Mouse (Mus musculus) stomach, embryonic 14.5 days (tissue): Measurements from ENCODE around the gene Thbd. TPM values are rescaled to one million over a fixed set of nuclear protein-coding genes. Genes with fewer than 3 reads are reported as not detected.
A peak's percentile ranks its signal among the peaks of the same experiment; 100 is the strongest.

Experiments
- ATAC-seq: fragments of 200-750 bp; cut with Nextera tagmentation; 2 replicates; pipeline ENCODE4 v1.8.0; 2017; ENCODE audit warnings: low read depth, moderate TSS enrichment; ENCODE audit not compliant: insufficient number of reproducible peaks, insufficient read depth, low FRiP score
- H3K27ac ChIP-seq: fragments of 300-500 bp; sonication (generic); 2 replicates; pipeline ENCODE4 v1.5.1; 2014; ENCODE audit warnings: mild to moderate bottlenecking, low read length, moderate library complexity, mixed read lengths
- H3K27me3 ChIP-seq: fragments of 300-500 bp; sonication (generic); 2 replicates; pipeline ENCODE4 v1.6.1; 2014; ENCODE audit warnings: low read length, control low read depth, mixed read lengths; ENCODE audit not compliant: control insufficient read depth, insufficient read depth
- H3K36me3 ChIP-seq: fragments of 300-500 bp; sonication (generic); 2 replicates; pipeline ENCODE4 v1.6.1; 2014; ENCODE audit warnings: mild to moderate bottlenecking, control low read depth, low read length, moderate library complexity, mixed read lengths; ENCODE audit not compliant: control insufficient read depth, insufficient read depth
- H3K4me1 ChIP-seq: fragments of 300-500 bp; sonication (generic); 2 replicates; pipeline ENCODE4 v1.6.1; 2014; ENCODE audit warnings: low read length, control low read depth, mixed read lengths; ENCODE audit not compliant: control insufficient read depth, insufficient read depth
- H3K4me2 ChIP-seq: fragments of 300-500 bp; sonication (generic); replicated peaks from 2 replicates; pipeline ENCODE4 v1.6.1; 2014; ENCODE audit warnings: low read depth, low read length, control low read depth
- H3K4me3 ChIP-seq: fragments of 300-500 bp; sonication (generic); 2 replicates; pipeline ENCODE4 v1.5.1; 2014; ENCODE audit warnings: low read depth, low read length, control low read depth
- H3K9ac ChIP-seq: fragments of 300-500 bp; sonication (generic); replicated peaks from 2 replicates; pipeline ENCODE4 v1.6.1; 2014; ENCODE audit warnings: low read depth, mild to moderate bottlenecking, control low read depth, low read length, moderate library complexity, mixed read lengths
- H3K9me3 ChIP-seq: fragments of 300-500 bp; sonication (generic); 2 replicates; pipeline ENCODE4 v1.6.1; 2016; ENCODE audit warnings: low read depth, low read length, control low read depth; ENCODE audit not compliant: control insufficient read depth
- WGBS: fragments of 180-500 bp; shearing (Covaris S2); extraction: QIAGEN DNeasy Blood & Tissue Kit; methylation state at CpG from one replicate; pipeline ENCODE4 v1.1.7; 2014; 5-methylcytosine and 5-hydroxymethylcytosine counted together
- polyA plus RNA-seq: library from polyadenylated mRNA; unstranded; fragments of >200 nt; fragmentation: Nextera tagmentation; extraction: Ambion mirVana; gene quantifications from 2 replicates; pipeline ENCODE4 v1.2.1, GENCODE M21; 2014

Gene Thbd
- polyA plus RNA-seq, 1 experiment from 2014 or later: 25.9 TPM

DNA sequence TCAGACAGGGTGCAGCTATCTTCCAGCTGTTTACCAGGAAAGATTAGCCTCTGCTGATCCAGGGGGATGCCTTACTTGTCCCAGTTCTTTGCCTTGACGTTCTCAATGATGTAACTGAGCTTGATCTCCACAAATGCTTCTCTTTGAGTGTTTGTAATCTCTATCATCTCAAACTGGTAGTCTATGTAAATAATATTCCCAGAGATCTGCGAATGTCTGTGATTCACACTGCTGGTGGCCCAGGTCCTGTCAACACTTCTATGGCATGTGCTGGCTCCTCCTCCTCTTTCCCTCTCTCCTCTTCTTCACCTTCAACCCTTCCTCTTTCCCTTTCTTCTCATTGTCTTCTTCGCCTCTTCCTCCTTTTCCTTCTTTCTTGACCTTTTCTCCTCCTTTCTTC lies 11.2 kb upstream of the Thbd start:
- Histone ChIP-seq H3K36me3 (no peaks in the 10 kb centered on the region), H3K4me2 (no peak overlapping the region), H3K4me3 (no peak overlapping the region), H3K4me1 (peaks cover 15% of the 10 kb centered on the region; the same call in 1 of the 2 replicates), H3K27ac (0 out of 2 replicates have a peak overlapping the region, but pooled peaks have one; percentile 27), H3K9me3 (no peaks in the 10 kb centered on the region), H3K9ac (no peak overlapping the region), H3K27me3 (no peaks in the 10 kb centered on the region)
- 50% methylated on average over 3 of the region's 3 CpGs for WGBS
- no peak for ATAC-seq

DNA sequence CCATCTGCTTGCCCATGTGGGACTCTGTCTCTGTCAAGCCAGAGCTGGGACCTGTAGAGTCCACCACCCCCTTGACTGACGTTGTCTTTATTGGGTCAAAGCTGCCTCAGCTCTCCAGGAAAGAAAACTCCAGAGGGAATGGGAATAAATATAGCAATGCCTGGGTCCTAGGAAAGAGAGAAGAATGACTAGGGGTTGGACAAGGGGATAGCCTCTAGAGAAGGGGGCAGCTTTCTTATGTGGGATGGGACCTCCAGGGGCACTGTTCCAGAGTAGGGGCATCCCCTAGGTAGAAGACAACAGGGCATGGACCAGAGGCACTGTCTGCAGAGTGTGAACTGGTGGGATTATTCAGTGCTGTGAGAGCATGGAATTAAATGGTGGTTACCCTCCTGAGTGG lies 1.8 kb upstream of the Thbd start:
- H3K36me3 ChIP-seq: no peaks in the 10 kb centered on the region
- H3K9me3 ChIP-seq: no peaks in the 10 kb centered on the region
- H3K4me3 ChIP-seq: no peak overlapping the region
- no peak overlapping the region for H3K27ac ChIP-seq
- H3K4me1 ChIP-seq: peaks cover 5% of the 10 kb centered on the region; the same call in 1 of the 2 replicates
- no peak for ATAC-seq
- no peak overlapping the region for H3K9ac ChIP-seq
- 81% methylated on average over 1 of the region's 1 CpGs for WGBS
- no peak overlapping the region for H3K4me2 ChIP-seq
- 0 out of 2 replicates have a peak, but pooled peaks cover 5% of the 10 kb centered on the region for H3K27me3 ChIP-seq

DNA sequence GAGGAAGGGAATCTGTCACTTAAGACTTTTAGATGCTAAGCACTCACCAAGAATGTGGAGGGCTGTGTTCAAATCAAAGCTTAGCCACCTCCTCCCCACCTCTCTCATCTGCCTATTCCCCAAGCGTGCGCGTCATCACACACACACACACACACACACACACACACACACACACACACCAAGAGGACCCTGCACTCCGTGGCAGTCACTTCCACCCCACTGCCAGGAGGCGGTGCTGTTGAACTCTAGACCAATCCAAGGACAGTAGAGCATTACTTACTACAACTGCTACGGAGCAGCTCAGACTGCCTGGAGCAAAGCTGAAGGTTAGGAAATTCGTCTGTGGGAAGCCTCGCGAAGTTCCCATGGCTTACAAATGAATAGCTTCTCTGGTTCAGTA lies 1.2 kb upstream of the Thbd start:
- 19% methylated on average over 9 of the region's 9 CpGs for WGBS
- H3K9ac ChIP-seq: no peak overlapping the region
- H3K9me3 ChIP-seq: no peaks in the 10 kb centered on the region
- H3K27ac ChIP-seq: no peak overlapping the region
- no peak overlapping the region for H3K4me3 ChIP-seq
- H3K4me2 ChIP-seq: no peak overlapping the region
- H3K36me3 ChIP-seq: no peaks in the 10 kb centered on the region
- ATAC-seq: peak; percentile 78
- H3K4me1 ChIP-seq: peaks cover 5% of the 10 kb centered on the region; the same call in 1 of the 2 replicates
- 0 out of 2 replicates have a peak, but pooled peaks cover 5% of the 10 kb centered on the region for H3K27me3 ChIP-seq

DNA sequence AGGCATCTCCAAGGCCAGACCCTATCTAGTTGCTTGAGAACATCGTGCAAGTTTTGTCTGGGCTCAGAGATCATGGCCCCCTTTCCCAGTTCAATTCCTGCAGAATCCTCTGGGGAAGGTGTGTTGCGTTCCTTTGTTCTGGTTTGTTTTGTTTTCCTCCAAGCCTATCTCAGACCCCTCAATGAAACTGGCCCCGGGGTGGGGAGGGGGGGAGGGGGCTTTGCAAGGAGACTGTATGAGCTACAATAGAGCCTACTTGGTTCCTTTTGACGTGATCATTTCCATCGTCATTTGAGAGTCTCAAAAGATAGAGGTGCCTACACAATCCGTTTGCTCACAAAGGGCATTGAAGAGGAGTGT lies 753 bp upstream of the Thbd start:
- Histone ChIP-seq H3K4me1 (peaks cover 5% of the 10 kb centered on the region; the same call in 1 of the 2 replicates), H3K9me3 (no peaks in the 10 kb centered on the region), H3K4me2 (peak overlapping the region; percentile 70), H3K36me3 (no peaks in the 10 kb centered on the region), H3K27ac (no peak overlapping the region), H3K9ac (no peak overlapping the region), H3K27me3 (0 out of 2 replicates have a peak, but pooled peaks cover 5% of the 10 kb centered on the region), H3K4me3 (peak overlapping the region; percentile 37; the same call in 1 of the 2 replicates)
- 27% methylated on average over 6 of the region's 6 CpGs for WGBS
- ATAC-seq: peak; percentile 7; the same call in 1 of the 2 replicates

DNA sequence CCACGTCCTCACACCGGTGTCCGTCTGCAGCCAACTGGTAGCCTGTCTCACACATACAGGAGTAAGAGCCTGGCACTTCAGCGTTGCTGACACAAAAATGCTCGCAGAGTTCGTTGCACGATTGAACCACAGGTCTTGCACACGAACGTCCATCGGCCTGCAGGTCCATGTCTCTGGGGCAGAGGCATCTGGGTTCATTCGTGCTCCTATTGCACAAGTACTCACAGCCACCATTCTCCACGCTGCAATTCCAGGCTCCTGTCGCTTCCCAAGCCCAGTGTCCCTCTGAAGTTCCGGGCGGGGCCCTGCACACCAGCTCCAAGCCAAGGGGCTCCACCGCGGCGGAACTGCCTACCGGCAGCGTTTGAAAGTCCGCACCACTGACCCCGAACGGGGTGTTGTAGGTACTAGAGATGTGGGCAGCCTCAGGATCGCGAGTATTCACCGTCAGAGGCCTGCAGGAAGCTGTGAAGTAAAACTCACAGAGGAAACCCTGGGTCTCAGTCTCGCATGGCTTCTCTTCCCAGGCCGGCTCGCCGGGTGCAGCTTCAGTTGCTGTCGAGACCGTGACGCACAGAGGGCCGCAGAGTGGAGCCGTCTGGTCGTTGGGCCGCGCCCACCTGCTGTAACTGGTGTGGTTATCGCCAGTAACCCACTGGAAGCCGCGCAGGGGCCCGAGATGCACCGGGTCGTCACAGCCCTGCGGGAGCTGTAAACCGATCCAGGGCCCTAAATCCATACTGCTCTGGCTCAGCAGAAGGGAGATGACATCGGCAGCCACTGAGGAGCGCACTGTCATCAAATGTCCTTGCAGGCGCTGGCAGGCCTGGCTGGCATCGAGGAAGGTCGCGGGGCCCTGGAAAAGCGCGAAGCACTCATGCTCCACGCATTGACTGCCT lies 768 bp downstream of the Thbd start:
- 0 out of 2 replicates have a peak, but pooled peaks have one; percentile 18 for ATAC-seq
- H3K36me3 ChIP-seq: no peaks in the 10 kb centered on the region
- H3K27ac ChIP-seq: peak overlapping the region; percentile 33; the same call in 1 of the 2 replicates
- H3K4me3 ChIP-seq: peak overlapping the region; percentile 37
- peak overlapping the region; percentile 70 for H3K4me2 ChIP-seq
- no peaks in the 10 kb centered on the region for H3K9me3 ChIP-seq
- peaks cover 5% of the 10 kb centered on the region; the same call in 1 of the 2 replicates for H3K4me1 ChIP-seq
- 8% methylated on average over 55 of the region's 55 CpGs for WGBS
- peak overlapping the region; percentile 14; the same call in 1 of the 2 replicates for H3K9ac ChIP-seq
- 0 out of 2 replicates have a peak, but pooled peaks cover 5% of the 10 kb centered on the region for H3K27me3 ChIP-seq

DNA sequence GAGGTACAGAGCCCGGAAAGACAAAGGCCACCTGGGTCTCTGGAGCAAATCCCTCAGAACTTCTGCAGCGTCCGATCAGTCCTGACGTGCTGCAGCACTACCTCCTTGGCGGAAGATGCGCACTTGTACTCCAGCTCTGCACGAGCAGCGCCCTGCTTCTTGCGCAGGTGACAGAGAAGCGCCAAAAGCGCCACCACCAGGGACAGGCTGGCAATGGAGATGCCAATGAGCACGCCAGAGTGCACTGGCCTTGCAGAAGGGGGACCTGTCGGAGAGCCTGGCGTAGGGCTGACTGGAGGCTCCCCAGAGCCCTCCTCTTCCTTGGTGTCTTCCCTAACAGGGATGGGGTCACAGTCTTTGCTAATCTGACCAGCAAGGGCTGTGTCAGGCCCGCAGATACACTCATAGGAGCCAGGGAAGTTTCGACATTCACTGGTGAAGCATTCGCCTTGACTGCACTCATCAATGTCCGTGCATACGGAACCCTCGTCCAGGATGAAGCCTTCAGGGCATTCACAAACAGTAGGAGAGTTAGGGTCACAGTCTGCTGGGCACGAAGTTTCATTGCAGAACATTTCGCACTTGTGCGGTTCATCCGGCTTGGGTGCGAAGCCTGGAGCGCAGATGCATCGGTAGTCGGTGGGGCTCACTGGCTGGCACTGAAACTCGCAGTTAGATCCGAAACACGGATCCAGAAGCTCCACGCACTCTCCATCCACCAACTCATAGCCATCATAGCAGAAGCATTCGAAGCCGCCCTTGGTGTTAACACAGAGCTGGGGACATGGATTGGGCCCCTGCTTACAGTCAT lies 1.6 kb downstream of the Thbd start:
- peak overlapping the region; percentile 37 for H3K4me3 ChIP-seq
- no peaks in the 10 kb centered on the region for H3K36me3 ChIP-seq
- no peaks in the 10 kb centered on the region for H3K9me3 ChIP-seq
- peak overlapping the region; percentile 70 for H3K4me2 ChIP-seq
- H3K27ac ChIP-seq: no peak overlapping the region
- ATAC-seq: no peak
- WGBS: 18% methylated on average over 34 of the region's 34 CpGs
- peaks cover 5% of the 10 kb centered on the region; the same call in 1 of the 2 replicates for H3K4me1 ChIP-seq
- peak overlapping the region; percentile 14; the same call in 1 of the 2 replicates for H3K9ac ChIP-seq
- 0 out of 2 replicates have a peak, but pooled peaks cover 5% of the 10 kb centered on the region for H3K27me3 ChIP-seq

DNA sequence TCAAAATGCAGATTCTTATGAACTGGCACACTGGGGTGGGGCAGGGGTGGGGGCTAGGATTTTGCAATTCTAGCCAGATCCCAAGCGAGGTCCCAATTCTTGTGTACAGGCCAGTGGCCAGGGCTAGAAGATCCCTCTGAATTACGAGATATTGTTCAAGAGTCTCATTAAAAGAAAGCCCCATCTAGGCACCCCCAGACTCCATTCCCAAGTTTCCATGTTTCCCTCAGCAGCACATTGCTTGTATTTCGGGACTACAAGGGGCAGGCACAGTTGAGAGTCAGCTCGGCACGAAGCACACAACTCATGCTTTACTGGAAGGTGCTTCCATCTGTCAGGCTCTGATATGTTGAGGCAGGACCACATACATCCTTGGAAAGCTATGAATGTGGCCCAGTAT lies 3.1 kb downstream of the Thbd start:
- no peak for ATAC-seq
- Histone ChIP-seq H3K27me3 (0 out of 2 replicates have a peak, but pooled peaks cover 5% of the 10 kb centered on the region), H3K27ac (no peak overlapping the region), H3K36me3 (no peaks in the 10 kb centered on the region), H3K4me2 (peak overlapping the region; percentile 70), H3K9me3 (no peaks in the 10 kb centered on the region), H3K9ac (no peak overlapping the region), H3K4me1 (peaks cover 5% of the 10 kb centered on the region; the same call in 1 of the 2 replicates), H3K4me3 (peak overlapping the region; percentile 5; the same call in 1 of the 2 replicates)
- WGBS: 78% methylated on average over 5 of the region's 5 CpGs

DNA sequence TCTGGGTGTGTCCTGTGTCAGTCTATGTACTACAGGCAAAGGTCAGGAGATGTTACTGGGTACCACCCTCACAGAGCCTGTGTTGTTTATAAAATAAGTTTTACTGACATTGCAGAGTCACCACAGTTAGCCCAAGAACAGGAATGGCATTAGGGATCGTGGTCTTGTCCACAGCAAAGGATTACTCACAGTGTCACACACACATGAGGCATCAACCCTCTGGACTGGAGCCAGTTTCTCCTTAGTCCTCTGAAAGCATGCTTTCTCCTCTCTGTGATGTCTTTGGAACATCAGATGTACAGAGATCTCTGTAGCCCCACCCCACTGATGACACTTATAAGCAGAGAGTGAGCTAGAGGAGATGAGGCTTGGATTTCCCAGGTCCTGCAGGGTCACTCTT lies 5.8 kb downstream of the Thbd start:
- 82% methylated on average over 1 of the region's 1 CpGs for WGBS
- Histone ChIP-seq H3K9me3 (no peaks in the 10 kb centered on the region), H3K4me2 (no peak overlapping the region), H3K27me3 (0 out of 2 replicates have a peak, but pooled peaks cover 5% of the 10 kb centered on the region), H3K9ac (no peak overlapping the region), H3K4me3 (no peak overlapping the region), H3K36me3 (no peaks in the 10 kb centered on the region), H3K27ac (no peak overlapping the region), H3K4me1 (peaks cover 10% of the 10 kb centered on the region; the same call in 1 of the 2 replicates)
- ATAC-seq: no peak
